Mouse (Mus musculus) forebrain, embryonic 14.5 days (tissue): ENCODE measurements around the gene Sprr1b. TPM values are rescaled to one million over a fixed set of nuclear protein-coding genes. Genes with fewer than 3 reads are reported as not detected.

Experiments
- ATAC-seq: fragments of 200-750 bp; cut with Nextera tagmentation; 2 replicates; pipeline ENCODE4 v1.8.0; 2017; ENCODE audit warnings: mild to moderate bottlenecking, moderate library complexity
- DNase-seq: peaks from one replicate; pipeline ENCODE4 v3.0.0-alpha.2; 2015; ENCODE audit warnings: low spot score
- H3K27ac ChIP-seq: fragments of 300-500 bp; sonication (generic); 2 replicates; pipeline ENCODE4 v1.5.1; 2014; ENCODE audit warnings: low read depth, mild to moderate bottlenecking, control low read depth, low read length, moderate library complexity
- H3K27me3 ChIP-seq: fragments of 300-500 bp; sonication (generic); replicated peaks from 2 replicates; pipeline ENCODE4 v1.6.1; 2014; ENCODE audit warnings: low read length, control low read depth, mixed read lengths; ENCODE audit not compliant: control insufficient read depth, insufficient read depth
- H3K36me3 ChIP-seq: fragments of 300-500 bp; sonication (generic); 2 replicates; pipeline ENCODE4 v1.6.1; 2014; ENCODE audit warnings: low read length, control low read depth; ENCODE audit not compliant: control insufficient read depth, insufficient read depth
- H3K4me1 ChIP-seq: fragments of 300-500 bp; sonication (generic); 2 replicates; pipeline ENCODE4 v1.6.1; 2014; ENCODE audit warnings: antibody characterized with exemption, low read length, control low read depth; ENCODE audit not compliant: control insufficient read depth, insufficient read depth
- H3K4me2 ChIP-seq: fragments of 300-500 bp; sonication (generic); 2 replicates; pipeline ENCODE4 v1.6.1; 2014; ENCODE audit warnings: mild to moderate bottlenecking, control low read depth, low read length
- H3K4me3 ChIP-seq: fragments of 300-500 bp; sonication (generic); 2 replicates; pipeline ENCODE4 v1.5.1; 2014; ENCODE audit warnings: low read depth, low read length, control low read depth
- H3K9ac ChIP-seq: fragments of 300-500 bp; sonication (generic); 2 replicates; pipeline ENCODE4 v1.6.1; 2014; ENCODE audit warnings: mild to moderate bottlenecking, low read length, control low read depth, moderate library complexity
- H3K9me3 ChIP-seq: fragments of 300-500 bp; sonication (generic); replicated peaks from 2 replicates; pipeline ENCODE4 v1.6.1; 2016; ENCODE audit warnings: low read length, control low read depth, mixed read lengths; ENCODE audit not compliant: control insufficient read depth
- WGBS: fragments of 180-500 bp; shearing (Covaris S2); extraction: QIAGEN DNeasy Blood & Tissue Kit; methylation state at CpG from one replicate; pipeline ENCODE4 v1.1.7; 2014; 5-methylcytosine and 5-hydroxymethylcytosine counted together
- polyA plus RNA-seq: library from polyadenylated mRNA; unstranded; fragments of >200 nt; fragmentation: Nextera tagmentation; extraction: Ambion mirVana; gene quantifications from 2 replicates; pipeline ENCODE4 v1.2.1, GENCODE M21; 2014

Gene Sprr1b
- polyA plus RNA-seq, 1 experiment from 2014 or later, result not detected

DNA sequence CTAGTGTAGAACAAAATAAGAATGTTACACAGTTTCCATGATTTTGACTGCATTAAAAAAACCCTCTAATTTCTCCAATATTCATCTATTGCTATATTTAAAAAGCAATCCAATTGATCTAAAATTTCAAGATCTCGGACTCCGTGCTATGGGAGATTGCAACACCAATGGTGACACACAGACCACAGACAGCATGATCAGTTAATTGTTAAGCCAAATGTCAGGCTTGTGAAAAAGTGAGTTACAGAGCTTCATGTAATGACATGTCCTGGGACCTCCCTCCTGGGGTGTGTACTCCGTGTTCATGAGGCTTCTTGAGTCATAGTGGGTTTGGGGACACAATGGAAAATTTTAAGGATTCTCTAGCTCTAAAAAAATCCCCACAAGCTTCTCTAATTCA, 1.6 kb upstream of the Sprr1b start:
- no peak for ATAC-seq
- Histone ChIP-seq H3K27me3 (no peaks in the 10 kb centered on the region), H3K4me1 (no peaks in the 10 kb centered on the region), H3K4me3 (no peak overlapping the region), H3K4me2 (no peak overlapping the region), H3K9me3 (no peaks in the 10 kb centered on the region), H3K36me3 (no peaks in the 10 kb centered on the region), H3K27ac (no peak overlapping the region), H3K9ac (no peak overlapping the region)
- no peak for DNase-seq
- 91% methylated on average over 3 of the region's 3 CpGs for WGBS

DNA sequence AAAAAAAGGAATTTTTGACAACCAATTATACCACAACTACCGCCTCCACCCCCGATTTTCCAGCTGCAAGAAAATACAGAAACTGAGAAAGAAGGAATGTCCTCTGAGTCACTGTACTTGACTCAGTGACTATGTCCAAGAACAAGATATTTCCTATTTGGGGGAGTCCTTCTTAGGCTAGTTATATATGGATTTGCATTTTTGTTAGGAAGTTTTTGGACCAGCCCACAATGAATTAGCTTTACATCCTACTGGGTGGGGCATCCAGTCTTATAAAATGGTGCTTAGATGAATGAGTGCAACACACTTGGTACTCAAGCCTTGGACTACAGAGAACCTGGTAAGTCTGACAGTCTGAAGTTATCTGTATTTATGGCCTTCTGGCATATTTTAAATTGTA, 6.3 kb downstream of the Sprr1b start, which contains the start of gene Sprr2k:
Gene Sprr2k (plus strand): TSS at position 301 of the 400 bp plus-strand sequence.
- Histone ChIP-seq H3K4me3 (no peak within 1 kb of the TSS), H3K36me3 (no peaks in the 10 kb centered on the region), H3K9me3 (0 out of 2 replicates have a peak, but pooled peaks cover 2% of the 10 kb centered on the region), H3K4me1 (no peaks in the 10 kb centered on the region), H3K27me3 (no peaks in the 10 kb centered on the region), H3K27ac (no peak within 1 kb of the TSS), H3K9ac (no peak within 1 kb of the TSS), H3K4me2 (no peak within 1 kb of the TSS)
- ATAC-seq (no peak), DNase-seq (no peak)
- 85% methylated on average over 2 of the region's 2 CpGs for WGBS

DNA sequence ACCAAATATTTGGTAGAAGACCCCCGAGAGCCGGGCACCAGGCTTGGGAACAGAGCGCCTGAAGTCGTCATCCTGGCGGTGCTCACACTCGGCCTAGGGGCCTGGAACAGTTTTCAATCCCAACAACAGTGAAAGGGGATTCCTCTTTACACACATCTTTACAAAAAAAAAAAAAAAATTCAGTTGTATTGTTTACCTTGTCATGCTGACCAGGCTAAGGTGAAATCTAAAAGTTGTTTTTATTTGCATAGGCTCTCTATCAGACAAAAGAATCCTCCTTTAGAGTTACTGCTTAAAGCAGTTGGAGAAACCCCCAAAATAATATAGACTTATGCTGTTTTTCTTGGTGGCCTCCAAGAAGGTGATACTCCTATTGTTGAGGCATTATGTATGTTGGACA, 9.3 kb downstream of the Sprr1b start, which contains the start of gene Gm9774:
Gene Gm9774 (minus strand): TSS at position 101 of the 400 bp plus-strand sequence.
- H3K9me3 ChIP-seq, result 0 out of 2 replicates have a peak, but pooled peaks cover 2% of the 10 kb centered on the region
- no peak within 1 kb of the TSS for H3K4me3 ChIP-seq
- H3K36me3 ChIP-seq, result no peaks in the 10 kb centered on the region
- DNase-seq, result no peak
- no peak for ATAC-seq
- no peaks in the 10 kb centered on the region for H3K27me3 ChIP-seq
- no peak within 1 kb of the TSS for H3K27ac ChIP-seq
- H3K4me2 ChIP-seq, result no peak within 1 kb of the TSS
- H3K9ac ChIP-seq, result no peak within 1 kb of the TSS
- no peaks in the 10 kb centered on the region for H3K4me1 ChIP-seq
- 93% methylated on average over 6 of the region's 6 CpGs for WGBS

DNA sequence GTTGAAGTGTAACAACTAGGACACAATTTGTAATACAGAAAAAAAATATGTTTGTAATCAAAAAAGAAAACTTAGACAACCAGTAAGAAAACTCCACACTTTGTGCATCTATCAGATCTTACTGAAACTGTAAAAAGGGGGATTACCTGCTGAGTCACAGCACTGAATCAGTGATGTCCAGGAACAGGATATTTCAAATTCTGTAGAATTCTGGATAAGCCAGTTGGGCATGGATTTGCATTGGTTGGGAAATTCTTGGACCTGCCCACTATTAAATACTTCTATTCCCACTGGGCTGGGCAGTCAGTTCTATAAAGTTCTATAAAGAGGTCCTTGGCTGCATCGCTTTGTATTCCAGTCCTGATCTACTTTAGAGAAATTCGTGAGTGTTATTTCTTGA, 20.8 kb downstream of the Sprr1b start, which contains the start of gene Sprr2j-ps:
Gene Sprr2j-ps (plus strand): TSS at position 301 of the 400 bp plus-strand sequence.
- 91% methylated on average over 2 of the region's 2 CpGs for WGBS
- no peak within 1 kb of the TSS for H3K4me2 ChIP-seq
- no peak for DNase-seq

DNA sequence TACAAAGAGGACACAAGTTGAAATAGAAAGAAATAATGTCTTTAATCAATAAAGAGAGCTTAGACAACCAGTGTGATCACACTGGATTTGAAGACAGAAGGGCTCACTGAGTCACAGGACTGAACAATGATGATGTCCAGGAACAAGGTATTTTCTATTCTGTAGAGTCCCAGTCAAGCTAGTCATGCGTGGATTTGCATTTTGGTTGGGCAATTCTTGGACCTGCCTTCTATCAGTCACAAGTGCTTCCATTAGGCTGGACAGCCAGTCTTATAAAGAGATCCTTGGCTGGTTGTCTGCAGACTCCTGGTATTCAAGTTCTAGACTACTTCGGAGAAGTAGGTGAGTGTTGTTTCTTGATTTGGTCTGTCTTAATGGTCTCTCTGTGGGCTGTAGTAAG, 30.9 kb downstream of the Sprr1b start, which contains the start of gene Sprr2i:
Gene Sprr2i (plus strand): TSS at position 301 of the 400 bp plus-strand sequence.
- Histone ChIP-seq H3K27me3 (no peaks in the 10 kb centered on the region), H3K27ac (no peak within 1 kb of the TSS), H3K9ac (no peak within 1 kb of the TSS), H3K9me3 (no peaks in the 10 kb centered on the region), H3K4me2 (no peak within 1 kb of the TSS), H3K4me1 (no peaks in the 10 kb centered on the region), H3K4me3 (no peak within 1 kb of the TSS), H3K36me3 (no peaks in the 10 kb centered on the region)
- DNase-seq (no peak), ATAC-seq (no peak)
- WGBS, result 88% methylated on average over 2 of the region's 2 CpGs

More for the DNA sequence above, 20.8 kb downstream of the Sprr1b start, which contains the start of gene Sprr2j-ps:
- no peaks in the 10 kb centered on the region for H3K36me3 ChIP-seq
- no peak within 1 kb of the TSS for H3K4me3 ChIP-seq
- H3K4me1 ChIP-seq, result no peaks in the 10 kb centered on the region
- ATAC-seq, result no peak
- H3K27me3 ChIP-seq, result no peaks in the 10 kb centered on the region
- no peak within 1 kb of the TSS for H3K9ac ChIP-seq
- no peaks in the 10 kb centered on the region for H3K9me3 ChIP-seq
- H3K27ac ChIP-seq, result no peak within 1 kb of the TSS

DNA sequence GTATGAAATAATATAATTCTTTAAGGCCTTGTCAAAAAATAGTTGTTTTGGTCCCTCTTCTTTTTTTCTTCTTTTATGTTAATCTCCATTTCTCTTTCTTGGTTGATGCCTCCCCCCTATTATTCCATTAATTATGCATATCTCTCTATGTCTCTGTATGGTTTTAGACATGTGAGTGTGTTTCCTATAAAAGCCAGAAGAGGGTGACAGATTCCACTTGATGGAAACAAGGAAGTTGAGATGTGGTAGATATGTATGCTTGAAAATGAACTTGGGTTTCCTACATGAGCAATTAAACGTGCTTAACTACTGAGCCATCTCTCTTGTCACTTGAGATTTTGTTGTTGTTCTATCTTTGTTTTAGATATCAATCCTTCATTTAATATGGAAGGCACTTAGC, 44.3 kb downstream of the Sprr1b start:
- H3K9ac ChIP-seq, result no peak overlapping the region
- no peak overlapping the region for H3K4me2 ChIP-seq
- no peak overlapping the region for H3K4me3 ChIP-seq
- 51% methylated on average over 1 of the region's 1 CpGs for WGBS
- no peaks in the 10 kb centered on the region for H3K9me3 ChIP-seq
- H3K4me1 ChIP-seq, result no peaks in the 10 kb centered on the region
- H3K27ac ChIP-seq, result no peak overlapping the region
- ATAC-seq (no peak), DNase-seq (peak; percentile 1)
- no peaks in the 10 kb centered on the region for H3K27me3 ChIP-seq
- no peaks in the 10 kb centered on the region for H3K36me3 ChIP-seq

Other genes with a start within 250 kb of the Sprr1b start
- gene Sprr2a1, start 223.0 kb downstream of the Sprr1b start, polyA plus RNA-seq, result not detected in 2 replicates
- gene Sprr2a2, start 222.9 kb downstream of the Sprr1b start, polyA plus RNA-seq, result not detected in 2 replicates
- not detected in 2 replicates for gene Sprr2a3, start 153.4 kb downstream of the Sprr1b start, polyA plus RNA-seq
- gene Sprr2b, start 122.2 kb downstream of the Sprr1b start, polyA plus RNA-seq, result not detected in 2 replicates
- not detected in 2 replicates for gene Sprr2d, start 99.6 kb downstream of the Sprr1b start, polyA plus RNA-seq
- not detected in 2 replicates for gene Sprr2e, start 86.6 kb downstream of the Sprr1b start, polyA plus RNA-seq
- gene Sprr2f, start 73.6 kb downstream of the Sprr1b start, polyA plus RNA-seq, result not detected in 2 replicates
- gene Sprr2h, start 53.1 kb downstream of the Sprr1b start, polyA plus RNA-seq, result not detected in 2 replicates
- gene Sprr2i, start 30.8 kb downstream of the Sprr1b start, polyA plus RNA-seq, result not detected in 2 replicates
- gene Sprr2j-ps, start 20.7 kb downstream of the Sprr1b start, polyA plus RNA-seq, result not detected in 2 replicates
- gene Gm9774, start 9.4 kb downstream of the Sprr1b start, polyA plus RNA-seq, result 4.3 and 6.3 TPM in 2 replicates
- gene Sprr2k, start 6.2 kb downstream of the Sprr1b start, polyA plus RNA-seq, result not detected in 2 replicates
- not detected in 2 replicates for gene Sprr3, start 19.9 kb upstream of the Sprr1b start, polyA plus RNA-seq
- not detected in 2 replicates for gene Sprr1a, start 47.1 kb upstream of the Sprr1b start, polyA plus RNA-seq
- gene Sprr4, start 61.7 kb upstream of the Sprr1b start, polyA plus RNA-seq, result not detected in 2 replicates
- not detected in 2 replicates for gene 2310046K23Rik, start 95.7 kb upstream of the Sprr1b start, polyA plus RNA-seq
- not detected in 2 replicates for gene Ivl, start 134.9 kb upstream of the Sprr1b start, polyA plus RNA-seq
- not detected in 2 replicates for gene Smcp, start 150.2 kb upstream of the Sprr1b start, polyA plus RNA-seq
- not detected in 2 replicates for gene 2210017I01Rik, start 168.7 kb upstream of the Sprr1b start, polyA plus RNA-seq
- not detected in 2 replicates for gene Lce6a, start 182.9 kb upstream of the Sprr1b start, polyA plus RNA-seq
- gene Lce1a1, start 209.5 kb upstream of the Sprr1b start, polyA plus RNA-seq, result not detected in 2 replicates
- not detected in 2 replicates for gene Lce1b, start 218.1 kb upstream of the Sprr1b start, polyA plus RNA-seq
- gene Lce1a2, start 231.5 kb upstream of the Sprr1b start, polyA plus RNA-seq, result not detected in 2 replicates
- gene Lce1c, start 240.5 kb upstream of the Sprr1b start, polyA plus RNA-seq, result not detected in 2 replicates
- gene Lce1d, start 248.4 kb upstream of the Sprr1b start, polyA plus RNA-seq, result not detected in 2 replicates